Mouse (Mus musculus): ENCODE measurements around the gene Mcam. TPM values are rescaled to one million over a fixed set of nuclear protein-coding genes. Genes with fewer than 3 reads are reported as not detected.

Mcam gene
- 0.32 to 1.6 TPM (median 0.39 TPM) in 4 replicates for total RNA-seq (2023; ENCODE audit: inconsistent age)

GRCm38 (mm10) chr9:44134101-44134850 is at the start of gene Mcam:
Gene Mcam (plus strand): TSS chr9:44134469.

DNA sequence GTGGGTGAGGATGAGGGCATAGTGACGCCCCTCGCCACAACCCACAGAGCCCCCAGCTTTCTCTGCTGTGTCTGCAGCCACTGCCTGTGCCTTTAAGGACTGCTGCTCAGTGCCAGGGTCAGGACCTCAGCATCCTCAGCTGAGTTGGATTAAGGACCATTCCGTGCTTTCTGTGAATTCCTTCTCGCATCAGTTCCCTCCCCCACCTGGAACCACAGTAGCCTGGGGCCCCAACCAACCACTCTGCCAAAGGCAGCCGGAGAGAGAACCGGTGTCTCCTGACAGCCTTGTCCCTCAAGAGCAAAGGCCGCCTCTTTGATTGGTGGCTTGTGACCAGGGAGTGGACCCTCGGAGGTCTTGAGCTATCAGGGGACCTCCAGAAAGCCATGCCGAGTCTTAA is 32.8 kb upstream of the Mcam start, which contains the start of gene Mfrp:
Gene Mfrp (plus strand): TSS at position 240 of the 400 bp plus-strand sequence.

GRCm38 (mm10) chr9:44107110-44107509 is 27.2 kb upstream of the Mcam start, which contains the start of gene C1qtnf5:
Gene C1qtnf5 (plus strand): TSS chr9:44107245.

DNA sequence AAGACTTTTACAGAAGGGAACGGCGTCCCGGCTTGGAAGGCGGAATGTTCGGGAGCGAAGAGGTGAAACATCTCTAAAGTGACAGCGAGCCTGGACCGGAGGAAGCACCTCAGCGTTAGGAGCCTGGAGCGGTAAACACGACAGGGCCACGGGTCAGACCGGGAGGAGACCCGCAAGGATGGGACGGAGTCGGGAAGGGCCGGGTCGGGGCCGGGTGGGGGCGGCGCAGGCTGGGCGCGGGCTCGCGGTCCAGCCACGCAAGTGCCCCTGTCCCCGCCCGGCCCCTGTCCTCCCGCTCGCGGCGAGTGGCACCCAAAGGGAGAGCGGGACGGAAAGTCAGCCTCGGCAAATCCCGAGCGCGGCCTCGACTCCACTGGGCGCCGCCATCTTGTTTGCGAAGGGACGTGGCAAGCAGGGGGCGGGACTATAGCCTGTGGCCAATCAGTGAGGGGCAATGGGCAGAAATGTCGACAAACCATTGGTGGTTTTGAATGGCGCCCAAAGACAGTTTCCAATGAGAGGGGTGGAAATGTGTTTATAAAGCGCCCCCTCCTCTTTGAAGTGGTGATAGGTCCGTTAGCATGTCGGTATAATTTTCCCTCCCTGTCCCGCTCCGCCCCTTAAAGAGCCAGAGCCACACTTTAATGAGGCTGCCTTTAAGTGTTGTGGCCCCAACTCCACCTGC is 21.0 kb upstream of the Mcam start, which contains the start of the genes Gm49380 and Rnf26:
Gene Gm49380 (minus strand): TSS at position 396 of the 685 bp plus-strand sequence.
Gene Rnf26 (minus strand): TSS at position 413 of the 685 bp plus-strand sequence.

Other genes with a start within 250 kb of the Mcam start
- gene Thy1, start 91.1 kb upstream of the Mcam start, total RNA-seq (2023; ENCODE audit: inconsistent age), result 1.1 to 3.8 TPM (median 1.7 TPM) in 4 replicates
- gene Usp2, start 67.4 kb upstream of the Mcam start, total RNA-seq (2023; ENCODE audit: inconsistent age), result 15.2 to 23.6 TPM (median 16.0 TPM) in 4 replicates
- gene Mfrp, start 32.7 kb upstream of the Mcam start, total RNA-seq (2023; ENCODE audit: inconsistent age), result 0.24 to 0.78 TPM in 2 of 4 replicates, not detected in the others
- 0.61 to 1.0 TPM in 2 of 4 replicates, not detected in the others for gene C1qtnf5, start 27.2 kb upstream of the Mcam start, total RNA-seq (2023; ENCODE audit: inconsistent age)
- 0.22 to 0.39 TPM in 2 of 4 replicates, not detected in the others for gene Gm49380, start 21.0 kb upstream of the Mcam start, total RNA-seq (2023; ENCODE audit: inconsistent age)
- gene Rnf26, start 21.0 kb upstream of the Mcam start, total RNA-seq (2023; ENCODE audit: inconsistent age), result 20.9 to 25.0 TPM (median 21.7 TPM) in 4 replicates
- 130 to 138 TPM (median 133 TPM) in 4 replicates for gene Cbl, start 99.6 kb downstream of the Mcam start, total RNA-seq (2023; ENCODE audit: inconsistent age)
- not detected in 4 replicates for gene Ccdc153, start 106.2 kb downstream of the Mcam start, total RNA-seq (2023; ENCODE audit: inconsistent age)
- 0.22 to 0.26 TPM in 2 of 4 replicates, not detected in the others for gene Pdzd3, start 117.0 kb downstream of the Mcam start, total RNA-seq (2023; ENCODE audit: inconsistent age)
- 5.2 to 8.8 TPM (median 6.3 TPM) in 4 replicates for gene Nlrx1, start 134.1 kb downstream of the Mcam start, total RNA-seq (2023; ENCODE audit: inconsistent age)
- gene Abcg4, start 154.1 kb downstream of the Mcam start, total RNA-seq (2023; ENCODE audit: inconsistent age), result not detected in 4 replicates
- gene Hinfp, start 171.2 kb downstream of the Mcam start, total RNA-seq (2023; ENCODE audit: inconsistent age), result 53.5 to 73.3 TPM (median 58.7 TPM) in 4 replicates
- gene C2cd2l, start 185.8 kb downstream of the Mcam start, total RNA-seq (2023; ENCODE audit: inconsistent age), result 13.1 to 19.2 TPM (median 17.3 TPM) in 4 replicates
- gene Dpagt1, start 191.6 kb downstream of the Mcam start, total RNA-seq (2023; ENCODE audit: inconsistent age), result 8.3 to 12.1 TPM (median 9.3 TPM) in 4 replicates
- 41.9 to 44.6 TPM (median 42.6 TPM) in 4 replicates for gene H2afx, start 200.2 kb downstream of the Mcam start, total RNA-seq (2023; ENCODE audit: inconsistent age)
- gene Hmbs, start 209.8 kb downstream of the Mcam start, total RNA-seq (2023; ENCODE audit: inconsistent age), result 15.8 to 19.8 TPM (median 18.8 TPM) in 4 replicates
- gene Vps11, start 227.2 kb downstream of the Mcam start, total RNA-seq (2023; ENCODE audit: inconsistent age), result 61.3 to 72.7 TPM (median 65.5 TPM) in 4 replicates
- 83.2 to 119 TPM (median 87.9 TPM) in 4 replicates for gene Hyou1, start 245.0 kb downstream of the Mcam start, total RNA-seq (2023; ENCODE audit: inconsistent age)

All from B cell, adult (primary cell).